Mouse (Mus musculus): ENCODE data around the gene Adat3. TPM values are rescaled to one million over a fixed set of nuclear protein-coding genes. Genes with fewer than 3 reads are reported as not detected.
A peak's percentile ranks its signal among the peaks of the same experiment; 100 is the strongest.

Adat3 gene
- polyA plus RNA-seq, 1 experiment from 2014 or later = 9.7 TPM

DNA sequence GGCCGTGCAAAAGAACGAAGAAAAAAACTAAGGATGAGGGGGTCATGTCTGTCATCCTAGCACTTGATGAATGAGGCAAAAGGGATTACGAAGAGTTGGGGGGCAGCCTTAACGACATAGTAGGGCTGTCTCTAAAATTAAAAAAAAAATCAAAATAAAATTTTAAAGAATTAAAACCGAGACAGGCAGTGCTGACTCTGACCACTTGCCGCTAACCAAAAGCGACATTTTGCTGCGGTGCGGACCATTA lies 18.9 kb downstream of the Adat3 start:
- H3K4me1 ChIP-seq (replicated peaks; ENCODE audit: control insufficient read depth, insufficient read depth, low read length) = peaks cover 33% of the 10 kb centered on the region
- no peak for ATAC-seq (replicated peaks; ENCODE audit: low FRiP score)
- 3% methylated on average over 9 of the region's 9 CpGs for WGBS

DNA sequence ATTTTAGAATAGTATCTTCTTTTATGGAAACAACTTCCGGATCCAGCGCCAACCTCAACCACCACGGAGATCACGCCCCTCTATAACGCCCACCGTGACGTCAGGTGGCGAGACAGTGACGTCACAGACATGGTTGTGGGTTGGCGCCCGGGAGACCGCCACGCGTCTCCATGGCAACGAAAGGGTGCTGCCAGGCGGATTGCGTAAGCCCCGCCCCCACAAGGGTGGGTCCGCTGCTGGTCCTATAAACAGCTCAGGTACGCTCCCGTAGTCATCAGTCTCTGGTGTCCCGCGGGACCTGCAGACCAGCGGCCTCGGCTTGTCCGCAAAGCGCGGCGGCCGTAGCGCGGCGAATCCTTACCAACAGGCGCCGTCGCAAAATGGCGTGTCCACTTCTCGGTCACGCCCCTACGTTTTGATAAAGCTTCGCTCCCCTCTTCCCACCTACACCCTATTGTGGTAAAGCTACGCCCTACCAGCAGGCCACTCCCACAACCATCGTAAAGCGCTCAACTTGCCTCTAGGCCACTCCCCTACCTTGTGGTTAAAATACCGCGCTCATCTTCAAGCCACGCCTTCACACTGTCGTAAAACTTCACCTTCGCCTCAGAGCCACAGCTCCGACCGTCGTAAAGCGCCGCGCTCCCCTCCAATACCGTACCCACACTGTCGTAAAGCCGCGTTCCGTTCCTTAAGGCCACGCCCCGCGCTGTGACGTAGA lies 19.4 kb downstream of the Adat3 start:
- DNase-seq (ENCODE audit: low spot score) (peak; percentile 99), ATAC-seq (replicated peaks; ENCODE audit: low FRiP score) (peak; percentile 91)
- Histone ChIP-seq H3K4me2 (peak overlapping the region; percentile 92), H3K4me3 (ENCODE audit: low read depth, low read length) (peak overlapping the region; percentile 90), H3K4me1 (replicated peaks; ENCODE audit: control insufficient read depth, insufficient read depth, low read length) (peaks cover 33% of the 10 kb centered on the region), H3K36me3 (ENCODE audit: control insufficient read depth, insufficient read depth, low read length) (0 out of 2 replicates have a peak, but pooled peaks cover 2% of the 10 kb centered on the region), H3K9ac (ENCODE audit: low read depth, low read length) (peak overlapping the region; percentile 87), H3K27me3 (replicated peaks; ENCODE audit: control insufficient read depth, insufficient read depth, low read length) (no peaks in the 10 kb centered on the region), H3K27ac (ENCODE audit: low read depth, low read length) (peak overlapping the region; percentile 91), H3K9me3 (ENCODE audit: control insufficient read depth, low read length) (no peaks in the 10 kb centered on the region)
- under 1% methylated on average over 64 of the region's 64 CpGs for WGBS

More for the DNA sequence above, 18.9 kb downstream of the Adat3 start:
- peak overlapping the region; percentile 69 for H3K9ac ChIP-seq (ENCODE audit: low read depth, low read length)
- H3K36me3 ChIP-seq (ENCODE audit: control insufficient read depth, insufficient read depth, low read length) = 0 out of 2 replicates have a peak, but pooled peaks cover 2% of the 10 kb centered on the region
- peak overlapping the region; percentile 90 for H3K4me3 ChIP-seq (ENCODE audit: low read depth, low read length)
- DNase-seq (ENCODE audit: low spot score) = no peak
- H3K4me2 ChIP-seq = peak overlapping the region; percentile 92
- no peaks in the 10 kb centered on the region for H3K9me3 ChIP-seq (ENCODE audit: control insufficient read depth, low read length)
- no peaks in the 10 kb centered on the region for H3K27me3 ChIP-seq (replicated peaks; ENCODE audit: control insufficient read depth, insufficient read depth, low read length)
- H3K27ac ChIP-seq (ENCODE audit: low read depth, low read length) = peak overlapping the region; percentile 91

DNA sequence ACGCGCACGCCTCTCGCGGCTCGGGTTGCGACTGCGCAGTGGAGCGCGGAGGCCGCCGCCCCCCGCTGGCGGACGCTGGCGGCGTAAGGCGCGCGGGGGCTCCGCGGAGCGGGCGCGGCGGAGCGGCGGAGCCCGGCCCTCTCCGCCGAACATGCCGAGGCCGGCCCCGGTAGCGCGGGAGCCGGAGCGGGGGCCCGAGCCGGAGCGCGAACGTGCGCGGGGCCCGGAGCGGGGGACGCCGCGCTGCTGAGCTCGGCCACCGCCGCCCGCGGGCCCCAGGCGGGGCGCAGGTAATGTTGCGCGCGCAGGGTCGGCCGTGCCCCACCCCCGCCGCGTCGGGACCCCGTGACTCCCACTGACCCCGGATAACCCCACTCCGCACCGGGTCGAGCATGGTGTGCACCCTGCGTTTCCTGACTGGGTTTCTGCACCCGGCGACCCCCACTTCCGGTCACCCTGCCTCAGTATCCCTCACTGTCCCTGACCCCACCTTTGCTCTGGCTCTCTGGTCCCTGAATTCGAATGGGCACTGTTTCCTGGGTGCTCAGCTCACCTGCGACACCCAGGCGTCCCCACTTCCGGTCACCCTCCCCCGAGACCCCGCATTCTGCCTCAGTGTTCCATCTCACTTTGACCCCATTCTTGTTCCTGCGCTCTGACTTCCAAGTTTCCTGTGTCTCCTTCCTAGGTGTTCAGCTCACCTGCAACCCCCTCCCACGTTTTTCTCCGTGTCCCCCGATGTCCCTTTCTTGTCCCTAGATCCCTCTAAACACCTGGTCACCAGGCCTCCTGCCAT lies 20.2 kb downstream of the Adat3 start, which contains the start of gene Csnk1g2:
Gene Csnk1g2 (plus strand): TSS at position 178 of the 796 bp plus-strand sequence.
- H3K27me3 ChIP-seq (replicated peaks; ENCODE audit: control insufficient read depth, insufficient read depth, low read length) = no peaks in the 10 kb centered on the region
- H3K9me3 ChIP-seq (ENCODE audit: control insufficient read depth, low read length) = no peaks in the 10 kb centered on the region
- H3K27ac ChIP-seq (ENCODE audit: low read depth, low read length) = peak within 1 kb of the TSS; percentile 91
- peak within 1 kb of the TSS; percentile 87 for H3K9ac ChIP-seq (ENCODE audit: low read depth, low read length)
- DNase-seq (ENCODE audit: low spot score) = peak; percentile 70
- peak within 1 kb of the TSS; percentile 90 for H3K4me3 ChIP-seq (ENCODE audit: low read depth, low read length)
- H3K36me3 ChIP-seq (ENCODE audit: control insufficient read depth, insufficient read depth, low read length) = 0 out of 2 replicates have a peak, but pooled peaks cover 2% of the 10 kb centered on the region
- peak within 1 kb of the TSS; percentile 92 for H3K4me2 ChIP-seq
- WGBS = under 1% methylated on average over 83 of the region's 85 CpGs
- peaks cover 41% of the 10 kb centered on the region for H3K4me1 ChIP-seq (replicated peaks; ENCODE audit: control insufficient read depth, insufficient read depth, low read length)
- ATAC-seq (replicated peaks; ENCODE audit: low FRiP score) = peak; percentile 37

DNA sequence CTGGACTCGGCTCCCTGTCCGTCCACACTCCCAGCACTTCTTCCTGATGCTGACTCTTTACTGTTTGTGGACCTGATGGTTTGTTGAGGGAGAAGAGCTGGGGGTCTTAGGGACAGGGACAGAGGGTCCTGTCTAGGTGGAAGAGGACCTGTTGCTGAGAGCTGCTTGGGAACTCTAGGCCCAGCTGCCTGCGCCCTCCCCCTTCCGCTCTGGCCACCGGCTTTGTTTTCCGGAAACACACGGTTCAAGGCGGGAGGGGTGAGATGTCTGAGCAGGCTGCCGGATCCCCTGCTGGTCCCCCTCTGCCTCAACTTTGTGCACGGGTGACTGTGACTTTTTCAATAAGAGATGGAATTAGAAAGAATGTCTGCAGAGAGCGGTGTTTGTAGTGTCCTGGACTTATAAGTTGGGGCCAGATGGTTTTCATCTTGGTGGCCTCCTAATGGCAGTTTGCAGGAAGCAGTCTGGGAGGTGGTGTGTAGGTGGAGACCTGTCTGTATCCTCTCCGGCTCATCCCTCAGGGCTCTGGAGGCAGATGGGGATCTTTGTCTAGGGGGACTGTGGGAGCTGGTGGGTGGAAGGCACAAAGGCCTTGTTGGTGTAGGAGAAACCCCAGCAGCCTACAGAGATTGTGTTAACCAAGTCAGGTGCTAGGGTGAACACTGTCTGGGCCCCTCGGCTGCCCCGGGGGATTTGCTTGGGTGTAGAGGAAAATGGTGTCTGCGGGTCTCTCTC lies 20.9 kb downstream of the Adat3 start:
- 0 out of 2 replicates have a peak, but pooled peaks cover 2% of the 10 kb centered on the region for H3K36me3 ChIP-seq (ENCODE audit: control insufficient read depth, insufficient read depth, low read length)
- H3K27ac ChIP-seq (ENCODE audit: low read depth, low read length) = peak overlapping the region; percentile 91
- H3K27me3 ChIP-seq (replicated peaks; ENCODE audit: control insufficient read depth, insufficient read depth, low read length) = no peaks in the 10 kb centered on the region
- H3K4me1 ChIP-seq (replicated peaks; ENCODE audit: control insufficient read depth, insufficient read depth, low read length) = peaks cover 43% of the 10 kb centered on the region
- DNase-seq (ENCODE audit: low spot score) (peak; percentile 72), ATAC-seq (replicated peaks; ENCODE audit: low FRiP score) (no peak)
- H3K4me2 ChIP-seq = peak overlapping the region; percentile 92
- H3K9ac ChIP-seq (ENCODE audit: low read depth, low read length) = peak overlapping the region; percentile 87
- H3K4me3 ChIP-seq (ENCODE audit: low read depth, low read length) = peak overlapping the region; percentile 90
- no peaks in the 10 kb centered on the region for H3K9me3 ChIP-seq (ENCODE audit: control insufficient read depth, low read length)
- WGBS = 16% methylated on average over 15 of the region's 15 CpGs

GRCm38 (mm10) chr10:80625764-80626163 lies 23.1 kb downstream of the Adat3 start:
- 88% methylated on average over 4 of the region's 4 CpGs for WGBS
- no peaks in the 10 kb centered on the region for H3K9me3 ChIP-seq (ENCODE audit: control insufficient read depth, low read length)
- H3K36me3 ChIP-seq (ENCODE audit: control insufficient read depth, insufficient read depth, low read length) = 0 out of 2 replicates have a peak, but pooled peaks cover 2% of the 10 kb centered on the region
- ATAC-seq (replicated peaks; ENCODE audit: low FRiP score) (no peak), DNase-seq (ENCODE audit: low spot score) (no peak)
- peak overlapping the region; percentile 18; the same call in 1 of the 2 replicates for H3K9ac ChIP-seq (ENCODE audit: low read depth, low read length)
- no peaks in the 10 kb centered on the region for H3K27me3 ChIP-seq (replicated peaks; ENCODE audit: control insufficient read depth, insufficient read depth, low read length)
- no peak overlapping the region for H3K4me2 ChIP-seq
- H3K4me1 ChIP-seq (replicated peaks; ENCODE audit: control insufficient read depth, insufficient read depth, low read length) = peaks cover 37% of the 10 kb centered on the region
- no peak overlapping the region for H3K4me3 ChIP-seq (ENCODE audit: low read depth, low read length)
- peak overlapping the region; percentile 21; the same call in 1 of the 2 replicates for H3K27ac ChIP-seq (ENCODE audit: low read depth, low read length)

- Histone ChIP-seq H3K4me1 (replicated peaks; ENCODE audit: control insufficient read depth, insufficient read depth, low read length) (peaks cover 37% of the 10 kb centered on the region), H3K27ac (ENCODE audit: low read depth, low read length) (peak overlapping the region; percentile 19; the same call in 1 of the 2 replicates)
These were observed 25.0 kb downstream of the Adat3 start for GRCm38 (mm10) chr10:80627685-80628084.

DNA sequence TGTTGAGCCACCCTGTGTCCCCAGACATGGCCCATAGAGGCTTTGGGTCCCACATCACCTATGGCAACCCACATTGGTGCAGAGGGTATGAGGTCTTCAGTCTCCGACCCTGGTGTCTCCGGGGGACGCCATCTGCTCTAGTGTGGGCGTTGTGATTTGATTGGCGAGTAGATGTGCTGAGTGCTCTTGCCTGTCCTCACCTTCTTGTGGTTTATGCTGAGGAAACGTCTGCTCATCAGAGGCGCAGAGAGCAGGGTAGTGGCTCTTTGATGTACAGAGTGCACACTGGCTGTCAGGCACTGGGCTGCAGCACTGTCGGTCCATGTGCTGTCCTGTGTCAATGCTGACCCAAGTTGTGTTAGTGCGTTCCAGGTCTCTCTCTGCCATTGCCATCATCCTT lies 26.2 kb downstream of the Adat3 start:
- no peak for ATAC-seq (replicated peaks; ENCODE audit: low FRiP score)
- H3K4me2 ChIP-seq = no peak overlapping the region
- H3K4me1 ChIP-seq (replicated peaks; ENCODE audit: control insufficient read depth, insufficient read depth, low read length) = peaks cover 33% of the 10 kb centered on the region
- H3K9me3 ChIP-seq (ENCODE audit: control insufficient read depth, low read length) = no peaks in the 10 kb centered on the region
- DNase-seq (ENCODE audit: low spot score) = no peak
- WGBS = 85% methylated on average over 9 of the region's 9 CpGs
- no peaks in the 10 kb centered on the region for H3K27me3 ChIP-seq (replicated peaks; ENCODE audit: control insufficient read depth, insufficient read depth, low read length)
- H3K4me3 ChIP-seq (ENCODE audit: low read depth, low read length) = 0 out of 2 replicates have a peak overlapping the region, but pooled peaks have one; percentile 4
- H3K9ac ChIP-seq (ENCODE audit: low read depth, low read length) = no peak overlapping the region
- 0 out of 2 replicates have a peak, but pooled peaks cover 4% of the 10 kb centered on the region for H3K36me3 ChIP-seq (ENCODE audit: control insufficient read depth, insufficient read depth, low read length)
- H3K27ac ChIP-seq (ENCODE audit: low read depth, low read length) = no peak overlapping the region

More at GRCm38 (mm10) chr10:80627685-80628084, 25.0 kb downstream of the Adat3 start:
- Histone ChIP-seq H3K4me2 (peak overlapping the region; percentile 8; the same call in 1 of the 2 replicates), H3K27me3 (replicated peaks; ENCODE audit: control insufficient read depth, insufficient read depth, low read length) (no peaks in the 10 kb centered on the region), H3K4me3 (ENCODE audit: low read depth, low read length) (no peak overlapping the region), H3K9me3 (ENCODE audit: control insufficient read depth, low read length) (no peaks in the 10 kb centered on the region), H3K36me3 (ENCODE audit: control insufficient read depth, insufficient read depth, low read length) (0 out of 2 replicates have a peak, but pooled peaks cover 2% of the 10 kb centered on the region), H3K9ac (ENCODE audit: low read depth, low read length) (peak overlapping the region; percentile 47)
- ATAC-seq (replicated peaks; ENCODE audit: low FRiP score) (0 out of 2 replicates have a peak, but pooled peaks have one; percentile 14), DNase-seq (ENCODE audit: low spot score) (no peak)
- 43% methylated on average over 2 of the region's 2 CpGs for WGBS

- peaks cover 54% of the 10 kb centered on the region for H3K36me3 ChIP-seq (ENCODE audit: control insufficient read depth, insufficient read depth, low read length)
- no peaks in the 10 kb centered on the region for H3K4me1 ChIP-seq (replicated peaks; ENCODE audit: control insufficient read depth, insufficient read depth, low read length)
- no peak overlapping the region for H3K27ac ChIP-seq (ENCODE audit: low read depth, low read length)
- WGBS = 67% methylated on average over 6 of the region's 6 CpGs
- H3K9me3 ChIP-seq (ENCODE audit: control insufficient read depth, low read length) = no peaks in the 10 kb centered on the region
- no peaks in the 10 kb centered on the region for H3K27me3 ChIP-seq (replicated peaks; ENCODE audit: control insufficient read depth, insufficient read depth, low read length)
- ATAC-seq (replicated peaks; ENCODE audit: low FRiP score) (no peak), DNase-seq (ENCODE audit: low spot score) (no peak)
- no peak overlapping the region for H3K4me2 ChIP-seq
- H3K9ac ChIP-seq (ENCODE audit: low read depth, low read length) = no peak overlapping the region
- H3K4me3 ChIP-seq (ENCODE audit: low read depth, low read length) = no peak overlapping the region
These were observed 32.7 kb downstream of the Adat3 start for GRCm38 (mm10) chr10:80635345-80635744.
